Mouse (Mus musculus) midbrain, embryonic 11.5 days (tissue): ENCODE measurements around the gene Mrpl55. TPM values are rescaled to one million over a fixed set of nuclear protein-coding genes. Genes with fewer than 3 reads are reported as not detected.

Experiments used
- polyA plus RNA-seq: library from polyadenylated mRNA; unstranded; fragments of >200 nt; fragmentation: Nextera tagmentation; extraction: Ambion mirVana; gene quantifications from 2 replicates; pipeline ENCODE4 v1.2.1, GENCODE M21; 2014

Gene Mrpl55
- polyA plus RNA-seq, 1 experiment from 2014 or later: 93.3 TPM

Other genes with a start within 250 kb of the Mrpl55 start
- gene Hist3h2a, start 247.8 kb upstream of the Mrpl55 start, polyA plus RNA-seq: 57.8 and 61.8 TPM in 2 replicates
- gene Trim17, start 247.8 kb upstream of the Mrpl55 start, polyA plus RNA-seq: 0.45 and 0.62 TPM in 2 replicates
- 17.6 and 18.5 TPM in 2 replicates for gene Trim11, start 224.4 kb upstream of the Mrpl55 start, polyA plus RNA-seq
- 0.03 and 0.04 TPM in 2 replicates for gene Obscn, start 66.1 kb upstream of the Mrpl55 start, polyA plus RNA-seq
- gene Iba57, start 38.7 kb upstream of the Mrpl55 start, polyA plus RNA-seq: 2.1 and 3.5 TPM in 2 replicates
- gene Gjc2, start 19.3 kb upstream of the Mrpl55 start, polyA plus RNA-seq: not detected in 2 replicates
- 92.9 and 96.6 TPM in 2 replicates for gene Guk1, start 10.3 kb upstream of the Mrpl55 start, polyA plus RNA-seq
- gene 2310033P09Rik, start 5.8 kb downstream of the Mrpl55 start, polyA plus RNA-seq: 41.7 and 42.0 TPM in 2 replicates
- gene Arf1, start 25.8 kb downstream of the Mrpl55 start, polyA plus RNA-seq: 574 and 583 TPM in 2 replicates
- 1.4 and 2.0 TPM in 2 replicates for gene Wnt3a, start 88.3 kb downstream of the Mrpl55 start, polyA plus RNA-seq
- gene Wnt9a, start 104.4 kb downstream of the Mrpl55 start, polyA plus RNA-seq: 4.0 and 4.8 TPM in 2 replicates
- gene Prss38, start 173.2 kb downstream of the Mrpl55 start, polyA plus RNA-seq: not detected in 2 replicates
- 12.4 and 14.3 TPM in 2 replicates for gene Jmjd4, start 247.6 kb downstream of the Mrpl55 start, polyA plus RNA-seq
- 144 and 159 TPM in 2 replicates for gene Snap47, start 248.7 kb downstream of the Mrpl55 start, polyA plus RNA-seq